Mouse (Mus musculus) frontal cortex, postnatal 36 days (tissue): ENCODE measurements around the gene Erbin.

Source experiments
- DNase-seq, 2 experiments: peaks; one replicate each; pipeline ENCODE4 v3.0.0; 2022; ENCODE audit warnings: low spot score in 2 of 2

Erbin gene

GRCm38 (mm10) chr13:103920261-103920932 is at the start of gene Erbin:
Gene Erbin (minus strand): TSS chr13:103920514.
- peak; percentile 67 for DNase-seq

- no peak for DNase-seq
These were observed 49.6 kb upstream of the Erbin start for GRCm38 (mm10) chr13:103969912-103970311.

- DNase-seq = no peak
These were observed 47.7 kb upstream of the Erbin start for GRCm38 (mm10) chr13:103967987-103968386.

- DNase-seq = no peak
These were observed 46.4 kb upstream of the Erbin start for GRCm38 (mm10) chr13:103966696-103967215.

GRCm38 (mm10) chr13:103965187-103965586 is 44.9 kb upstream of the Erbin start:
- DNase-seq = no peak

GRCm38 (mm10) chr13:103963094-103963493 is 42.8 kb upstream of the Erbin start:
- no peak for DNase-seq

GRCm38 (mm10) chr13:103959841-103960240 is 39.5 kb upstream of the Erbin start:
- DNase-seq = no peak

- peak; percentile 8 to 17 for DNase-seq
These were observed 38.4 kb upstream of the Erbin start for GRCm38 (mm10) chr13:103958607-103959123.

GRCm38 (mm10) chr13:103957175-103957940 is 37.0 kb upstream of the Erbin start:
- DNase-seq = no peak

GRCm38 (mm10) chr13:103955652-103956051 is 35.3 kb upstream of the Erbin start:
- no peak for DNase-seq

GRCm38 (mm10) chr13:103951393-103951792 is 31.1 kb upstream of the Erbin start:
- no peak for DNase-seq

- no peak for DNase-seq
These were observed 20.5 kb upstream of the Erbin start for GRCm38 (mm10) chr13:103940796-103941195.

- no peak for DNase-seq
These were observed 4.3 kb upstream of the Erbin start for GRCm38 (mm10) chr13:103924586-103924985.

- DNase-seq = no peak
These were observed 3.2 kb upstream of the Erbin start for GRCm38 (mm10) chr13:103923402-103924065.

GRCm38 (mm10) chr13:103921831-103922380 is 1.6 kb upstream of the Erbin start:
- DNase-seq = no peak

GRCm38 (mm10) chr13:103920933-103921830 is 868 bp upstream of the Erbin start:
- DNase-seq = peak; percentile 74 to 77

- no peak for DNase-seq
These were observed 406 bp downstream of the Erbin start for GRCm38 (mm10) chr13:103919956-103920260.

- peak; percentile 14 to 22 for DNase-seq
These were observed 919 bp downstream of the Erbin start for GRCm38 (mm10) chr13:103919234-103919955.

- DNase-seq = no peak
These were observed 1.9 kb downstream of the Erbin start for GRCm38 (mm10) chr13:103918432-103918831.

- no peak for DNase-seq
These were observed 6.1 kb downstream of the Erbin start for GRCm38 (mm10) chr13:103914114-103914736.
